Mouse (Mus musculus) bone marrow, adult 2 months (tissue): ENCODE results near the gene Emx2. TPM values are rescaled to one million over a fixed set of nuclear protein-coding genes. Genes with fewer than 3 reads are reported as not detected.

Source experiments
- H3K27ac ChIP-seq: fragments of 200-500 bp; 2 replicates; pipeline ENCODE4 v1.5.1; 2012; ENCODE audit warnings: low read depth, mild to moderate bottlenecking, control low read depth, inconsistent platforms, low read length; ENCODE audit not compliant: control insufficient read depth, poor library complexity, insufficient read depth
- H3K4me1 ChIP-seq: fragments of 200-500 bp; 2 replicates; pipeline ENCODE4 v1.6.1; 2011; ENCODE audit warnings: low read length; ENCODE audit not compliant: control insufficient read depth, insufficient read depth
- H3K4me3 ChIP-seq: fragments of 200-500 bp; replicated peaks from 2 replicates; pipeline ENCODE3; 2011; ENCODE audit warnings: mild to moderate bottlenecking, low read depth, low read length, control low read depth; ENCODE audit not compliant: control insufficient read depth
- CTCF ChIP-seq: fragments of 200-500 bp; IDR thresholded peaks from 2 replicates; pipeline ENCODE4 v1.5.1; 2011; ENCODE audit warnings: low read length, control low read depth; ENCODE audit not compliant: control insufficient read depth, insufficient read depth
- POLR2A ChIP-seq: fragments of 200-500 bp; IDR thresholded peaks from 2 replicates; pipeline ENCODE4 v1.6.1; 2011; ENCODE audit warnings: low read depth, mild to moderate bottlenecking, control low read depth, low read length, borderline replicate concordance; ENCODE audit not compliant: control insufficient read depth
- WGBS: fragments of 180-500 bp; shearing (Covaris S2); methylation state at CpG from one replicate; pipeline ENCODE4 v1.1.7; 2018; 5-methylcytosine and 5-hydroxymethylcytosine counted together
- polyA plus RNA-seq: library from polyadenylated mRNA; stranded (reverse); fragments of >200 nt; gene quantifications from 2 replicates; pipeline ENCODE4 v1.2.4, GENCODE M21; 2011; ENCODE audit warnings: low replicate concordance; ENCODE audit not compliant: missing spikeins, insufficient read depth, insufficient read length

Emx2 gene
- polyA plus RNA-seq, 1 experiment = not detected

DNA sequence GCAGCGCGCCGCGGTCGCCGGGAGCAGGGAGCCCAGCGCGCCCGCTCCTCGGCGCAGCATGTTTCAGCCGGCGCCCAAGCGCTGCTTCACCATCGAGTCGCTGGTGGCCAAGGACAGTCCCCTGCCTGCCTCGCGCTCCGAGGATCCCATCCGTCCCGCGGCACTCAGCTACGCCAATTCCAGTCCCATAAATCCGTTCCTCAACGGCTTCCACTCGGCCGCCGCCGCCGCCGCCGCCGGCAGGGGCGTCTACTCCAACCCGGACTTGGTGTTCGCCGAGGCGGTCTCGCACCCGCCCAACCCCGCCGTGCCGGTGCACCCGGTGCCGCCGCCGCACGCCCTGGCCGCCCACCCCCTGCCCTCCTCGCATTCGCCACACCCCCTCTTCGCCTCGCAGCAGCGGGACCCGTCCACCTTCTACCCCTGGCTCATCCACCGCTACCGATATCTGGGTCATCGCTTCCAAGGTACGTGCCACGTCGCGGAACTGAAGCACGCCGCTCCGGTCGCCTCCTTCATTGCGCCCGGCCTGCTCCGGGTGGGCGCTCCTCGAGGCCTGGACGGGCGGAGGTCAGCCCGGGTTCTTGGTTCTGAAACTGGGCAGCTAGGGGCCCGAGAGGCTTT is 1.1 kb downstream of the Emx2 start:
- Histone ChIP-seq H3K4me1 (no peaks in the 10 kb centered on the region), H3K4me3 (no peak overlapping the region), H3K27ac (no peak overlapping the region)
- TF ChIP-seq CTCF = no peak
- TF ChIP-seq POLR2A = no peak
- WGBS = 2% methylated on average over 75 of the region's 75 CpGs

DNA sequence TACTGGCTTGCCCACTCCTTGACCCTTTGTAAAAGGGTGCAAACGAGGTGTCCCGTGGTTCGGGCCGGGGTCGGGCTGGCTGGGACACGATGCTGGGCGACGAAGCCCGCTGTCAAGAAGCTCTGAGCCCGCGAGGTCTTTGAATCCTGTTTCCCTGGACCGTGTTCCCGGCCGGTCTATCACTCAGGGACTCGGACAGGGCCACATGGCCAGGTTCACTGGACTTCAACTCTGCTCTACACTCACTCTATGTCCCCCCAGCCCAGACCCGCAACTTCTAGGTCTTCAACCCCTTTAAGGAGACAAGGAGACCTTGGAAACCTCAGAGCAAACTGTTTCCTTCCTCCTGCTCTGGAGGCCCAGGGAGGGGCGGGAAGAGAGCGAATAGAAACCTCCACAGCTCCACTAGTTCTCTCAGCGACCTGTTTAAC is 1.7 kb downstream of the Emx2 start:
- 2% methylated on average over 19 of the region's 19 CpGs for WGBS
- no peak overlapping the region for H3K27ac ChIP-seq
- H3K4me1 ChIP-seq = no peaks in the 10 kb centered on the region
- H3K4me3 ChIP-seq = no peak overlapping the region
- TF ChIP-seq CTCF (no peak), POLR2A (no peak)

DNA sequence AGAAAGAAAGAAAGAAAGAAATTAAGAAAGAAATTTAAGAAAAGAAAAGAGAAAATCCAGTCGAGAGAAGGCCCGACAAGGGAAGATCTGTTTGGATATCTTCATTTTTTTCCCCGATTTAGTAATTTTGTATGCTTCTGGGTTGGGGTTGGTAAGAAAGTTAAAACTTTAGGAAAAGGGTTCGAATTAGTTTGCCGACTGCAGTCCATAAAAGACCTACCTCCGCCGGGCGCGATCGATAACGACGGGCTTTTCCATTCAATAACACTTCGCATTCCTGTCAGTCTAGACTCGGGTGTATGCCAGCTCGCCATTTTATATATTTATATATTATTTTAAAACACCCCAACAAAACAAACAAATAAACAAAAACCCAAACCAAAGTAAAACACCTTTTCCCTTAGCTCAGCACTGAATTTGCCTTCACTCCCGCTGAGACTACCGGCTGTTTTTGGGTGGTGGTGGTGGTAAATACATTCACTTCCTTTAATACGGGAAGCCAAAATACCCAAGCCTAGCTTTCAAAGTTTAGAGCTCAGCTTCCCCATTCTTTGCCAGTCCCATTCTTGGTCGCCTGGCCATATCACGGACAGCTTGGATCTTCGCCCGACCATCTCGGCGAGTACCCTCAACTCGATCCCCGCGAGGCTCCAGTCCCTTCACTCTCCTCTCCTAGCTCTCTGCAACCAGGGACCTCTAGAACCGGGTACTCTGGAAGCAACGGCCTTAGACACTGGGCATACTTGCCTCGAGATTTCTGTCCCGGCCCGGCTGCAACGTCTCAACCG is 2.4 kb downstream of the Emx2 start:
- TF ChIP-seq POLR2A (no peak), CTCF (no peak)
- Histone ChIP-seq H3K4me3 (no peak overlapping the region), H3K27ac (no peak overlapping the region), H3K4me1 (no peaks in the 10 kb centered on the region)
- WGBS = 3% methylated on average over 34 of the region's 34 CpGs

DNA sequence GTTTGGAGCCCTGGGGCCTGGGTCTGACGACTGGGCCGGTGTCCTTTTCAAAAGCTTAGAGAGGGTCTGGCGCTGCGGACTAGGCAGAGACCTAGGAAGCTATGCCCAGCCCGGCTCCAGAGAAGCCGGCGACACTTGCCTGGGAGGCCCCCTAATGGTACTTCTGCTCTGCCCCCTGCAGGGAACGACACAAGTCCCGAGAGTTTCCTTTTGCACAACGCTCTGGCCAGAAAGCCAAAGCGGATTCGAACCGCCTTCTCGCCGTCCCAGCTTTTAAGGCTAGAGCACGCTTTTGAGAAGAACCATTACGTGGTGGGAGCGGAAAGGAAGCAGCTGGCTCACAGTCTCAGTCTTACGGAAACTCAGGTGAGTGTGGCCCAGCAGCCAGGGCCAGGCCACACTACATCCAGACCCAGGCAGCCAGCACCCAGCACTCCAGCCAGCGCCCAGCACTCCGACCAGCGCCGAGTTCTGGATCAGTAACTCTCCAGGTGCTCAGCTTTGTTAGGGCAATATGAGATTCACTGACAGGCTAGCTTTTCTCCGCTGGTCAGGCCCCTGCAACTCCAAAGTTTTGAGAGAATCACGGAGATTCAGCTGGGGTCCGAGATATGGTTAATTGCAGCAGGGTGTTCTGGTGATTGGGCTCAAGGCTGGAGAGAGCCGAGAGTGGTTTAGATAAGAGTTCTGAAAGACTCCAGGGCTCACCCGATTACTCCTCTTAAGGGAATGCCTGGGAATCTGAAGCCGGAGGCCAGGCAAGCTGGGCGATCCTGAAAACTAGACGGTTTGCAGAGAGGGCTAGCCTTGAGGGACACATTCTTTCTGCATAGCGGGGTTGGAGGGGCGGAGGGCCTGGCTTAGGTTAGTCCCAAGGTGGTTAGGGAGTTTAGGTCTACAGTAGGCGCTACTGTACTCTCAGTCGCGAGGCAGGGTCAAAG is 3.6 kb downstream of the Emx2 start:
- H3K4me3 ChIP-seq = no peak overlapping the region
- H3K27ac ChIP-seq = no peak overlapping the region
- 11% methylated on average over 36 of the region's 36 CpGs for WGBS
- H3K4me1 ChIP-seq = no peaks in the 10 kb centered on the region
- TF ChIP-seq POLR2A (no peak), CTCF (no peak)

DNA sequence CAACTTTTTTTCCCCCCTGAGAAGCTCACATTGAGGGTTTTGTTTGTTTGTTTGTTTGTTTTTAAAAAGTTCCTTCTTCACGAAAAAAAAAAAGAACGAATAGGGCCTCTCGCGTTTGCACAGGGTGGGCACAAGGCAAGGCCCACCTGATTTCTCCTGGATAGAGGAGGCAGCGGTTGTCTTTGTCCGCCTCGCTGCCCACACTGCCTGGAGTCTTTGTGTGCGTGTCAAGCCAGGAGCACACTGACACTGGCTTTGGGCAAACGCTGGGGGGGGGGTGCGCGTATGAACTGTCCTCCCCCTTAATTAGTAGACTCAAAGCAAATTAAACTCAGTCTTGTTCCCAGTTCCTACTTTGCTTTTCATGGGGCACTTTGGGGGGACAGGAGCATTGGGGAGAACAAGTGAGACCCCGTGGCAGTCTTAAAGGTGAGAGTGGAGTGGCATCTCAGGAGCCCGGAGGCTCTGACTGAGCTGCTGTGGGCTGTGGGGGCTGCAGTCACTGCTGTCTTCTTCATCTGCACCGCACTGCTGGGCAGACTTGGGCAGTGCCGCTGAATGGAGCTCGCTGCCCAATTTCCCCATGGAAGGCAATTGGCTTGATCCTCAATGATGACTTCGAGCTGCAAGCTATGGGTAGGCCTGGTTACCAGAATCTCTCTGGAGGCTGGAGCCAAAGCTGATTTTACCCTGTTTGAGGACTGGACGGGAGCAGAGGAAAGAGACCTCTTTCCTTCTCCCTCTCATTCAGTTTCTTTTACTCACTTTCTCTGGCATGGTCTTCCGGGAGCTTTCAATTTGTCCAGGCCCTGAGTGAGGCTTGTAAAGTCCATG is 4.5 kb downstream of the Emx2 start:
- 18% methylated on average over 19 of the region's 19 CpGs for WGBS
- Histone ChIP-seq H3K4me1 (no peaks in the 10 kb centered on the region), H3K27ac (no peak overlapping the region), H3K4me3 (no peak overlapping the region)
- no peak for TF ChIP-seq CTCF
- TF ChIP-seq POLR2A = no peak

DNA sequence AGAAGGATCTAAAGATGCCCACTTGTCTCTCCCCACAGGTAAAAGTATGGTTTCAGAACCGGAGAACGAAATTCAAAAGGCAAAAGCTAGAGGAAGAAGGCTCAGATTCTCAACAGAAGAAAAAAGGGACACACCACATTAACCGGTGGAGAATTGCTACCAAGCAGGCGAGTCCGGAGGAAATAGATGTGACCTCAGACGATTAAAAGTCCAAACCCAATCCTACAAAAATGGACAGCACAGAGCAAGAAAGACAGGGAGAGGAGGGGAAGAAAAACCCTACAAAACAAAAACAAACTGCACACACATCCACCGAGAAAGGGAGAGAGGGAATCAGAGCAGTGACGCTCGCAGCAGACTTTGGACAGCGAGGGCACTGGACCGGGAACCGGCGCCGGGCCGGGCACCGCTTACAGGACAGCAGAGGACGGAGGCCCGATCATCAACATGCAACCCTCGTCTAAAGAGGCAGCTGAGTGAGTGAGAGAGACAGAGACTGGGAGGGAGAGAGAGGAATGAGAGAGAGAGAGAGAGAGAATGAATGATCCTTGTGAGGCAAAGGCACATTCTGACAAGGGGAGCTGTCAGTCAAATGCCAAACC is 5.8 kb downstream of the Emx2 start:
- TF ChIP-seq CTCF (no peak), POLR2A (no peak)
- no peak overlapping the region for H3K27ac ChIP-seq

DNA sequence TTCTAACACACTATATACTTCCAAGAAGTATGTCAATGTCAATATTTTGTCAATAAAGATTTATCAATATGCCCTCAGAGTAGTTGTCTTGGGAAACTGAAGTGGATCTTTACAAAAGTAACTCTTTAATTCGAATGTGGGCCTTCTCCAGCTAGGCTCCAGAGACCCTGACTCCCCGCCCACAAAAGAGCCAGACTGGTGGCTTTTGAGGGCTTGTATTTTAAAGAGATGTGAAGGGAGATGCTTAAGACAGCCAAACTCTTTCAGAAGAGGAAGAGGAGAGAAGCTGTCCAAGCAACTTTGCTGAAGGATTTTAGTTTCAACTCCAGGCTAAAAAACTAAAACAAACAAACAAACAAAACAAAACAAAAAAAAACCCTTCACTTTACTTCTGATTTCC is 7.1 kb downstream of the Emx2 start:
- WGBS = 16% methylated on average over 2 of the region's 2 CpGs
- no peaks in the 10 kb centered on the region for H3K4me1 ChIP-seq
- H3K4me3 ChIP-seq = no peak overlapping the region
- TF ChIP-seq POLR2A (no peak), CTCF (no peak)
- no peak overlapping the region for H3K27ac ChIP-seq

More for the DNA sequence above, 5.8 kb downstream of the Emx2 start:
- Histone ChIP-seq H3K4me1 (no peaks in the 10 kb centered on the region), H3K4me3 (no peak overlapping the region)
- WGBS = 7% methylated on average over 19 of the region's 19 CpGs
